Mouse (Mus musculus): ENCODE results near the gene Sash3.
"Not testable (repeated sequence)": the region's sequence is repeated elsewhere in the genome, so short reads cannot be mapped to it uniquely, and the experiment has no call there.

Gene Sash3

GRCm38 (mm10) chrX:48202995-48203394 is 56.8 kb downstream of the Sash3 start:
- no peak for DNase-seq (ENCODE audit: low read depth, low spot score)

- no peak for DNase-seq (ENCODE audit: low read depth, low spot score)
These were observed 57.5 kb downstream of the Sash3 start for GRCm38 (mm10) chrX:48203763-48204162.

GRCm38 (mm10) chrX:48204469-48204868 is 58.2 kb downstream of the Sash3 start:
- no peak for DNase-seq (ENCODE audit: low read depth, low spot score)

- DNase-seq (ENCODE audit: low read depth, low spot score) = peak; percentile 12
These were observed 61.7 kb downstream of the Sash3 start for GRCm38 (mm10) chrX:48207761-48208487.

- DNase-seq (ENCODE audit: low read depth, low spot score) = peak; percentile 91
These were observed 62.4 kb downstream of the Sash3 start, which contains the start of gene Zdhhc9 for GRCm38 (mm10) chrX:48208519-48209185. Zdhhc9 (minus strand) TSS chrX:48208878.

- not testable (repeated sequence) for DNase-seq (ENCODE audit: low read depth, low spot score)
These were observed 63.5 kb downstream of the Sash3 start for GRCm38 (mm10) chrX:48209746-48210145.

Measured in forelimb bud, embryonic 11.5 days (tissue).